Mouse (Mus musculus) liver, embryonic 13.5 days (tissue): ENCODE measurements around the gene Ap5b1. TPM values are rescaled to one million over a fixed set of nuclear protein-coding genes. Genes with fewer than 3 reads are reported as not detected.

Experiments used
- ATAC-seq: fragments of 200-750 bp; cut with Nextera tagmentation; 2 replicates; pipeline ENCODE4 v1.8.0; 2017; ENCODE audit warnings: low read depth, mild to moderate bottlenecking, moderate number of reproducible peaks, moderate library complexity
- DNase-seq: peaks from one replicate; pipeline ENCODE4 v3.0.0; 2022
- H3K27ac ChIP-seq: fragments of 300-500 bp; sonication (generic); 2 replicates; pipeline ENCODE4 v1.5.1; 2015; ENCODE audit warnings: moderate library complexity, mild to moderate bottlenecking, inconsistent platforms
- H3K27me3 ChIP-seq: fragments of 300-500 bp; sonication (generic); 2 replicates; pipeline ENCODE4 v1.6.1; 2015; ENCODE audit warnings: mild to moderate bottlenecking, inconsistent platforms
- H3K36me3 ChIP-seq: fragments of 300-500 bp; sonication (generic); 2 replicates; pipeline ENCODE4 v1.6.1; 2015; ENCODE audit warnings: mild to moderate bottlenecking, inconsistent platforms
- H3K4me1 ChIP-seq: fragments of 300-500 bp; sonication (generic); replicated peaks from 2 replicates; pipeline ENCODE4 v1.6.1; 2015; ENCODE audit warnings: inconsistent platforms
- H3K4me2 ChIP-seq: fragments of 300-500 bp; sonication (generic); 2 replicates; pipeline ENCODE4 v1.6.1; 2015; ENCODE audit warnings: inconsistent platforms, mild to moderate bottlenecking, moderate library complexity
- H3K4me3 ChIP-seq: fragments of 300-500 bp; sonication (generic); replicated peaks from 2 replicates; pipeline ENCODE4 v1.5.1; 2015; ENCODE audit warnings: mild to moderate bottlenecking, inconsistent platforms
- H3K9ac ChIP-seq: fragments of 300-500 bp; sonication (generic); 2 replicates; pipeline ENCODE4 v1.6.1; 2015; ENCODE audit warnings: mild to moderate bottlenecking, inconsistent platforms
- H3K9me3 ChIP-seq: fragments of 300-500 bp; sonication (generic); replicated peaks from 2 replicates; pipeline ENCODE4 v1.6.1; 2016; ENCODE audit warnings: inconsistent platforms
- WGBS: fragments of 180-500 bp; shearing (Covaris S2); methylation state at CpG from one replicate; pipeline ENCODE4 v1.1.7; 2015; ENCODE audit not compliant: insufficient replicate concordance; 5-methylcytosine and 5-hydroxymethylcytosine counted together
- polyA plus RNA-seq: library from polyadenylated mRNA; unstranded; fragments of >200 nt; fragmentation: Nextera tagmentation; extraction: Ambion mirVana; gene quantifications from 2 replicates; pipeline ENCODE4 v1.2.1, GENCODE M21; 2015

Ap5b1 gene
- polyA plus RNA-seq, 1 experiment from 2014 or later = 2.3 TPM

GRCm38 (mm10) chr19:5554212-5554611, 13.6 kb upstream of the Ap5b1 start:
- Histone ChIP-seq H3K4me1 (peaks cover under 1% of the 10 kb centered on the region; the same call in 1 of the 2 replicates), H3K9me3 (no peaks in the 10 kb centered on the region), H3K36me3 (no peaks in the 10 kb centered on the region), H3K27ac (no peak overlapping the region), H3K27me3 (peaks cover 53% of the 10 kb centered on the region), H3K9ac (no peak overlapping the region), H3K4me2 (no peak overlapping the region), H3K4me3 (no peak overlapping the region)
- DNase-seq (no peak), ATAC-seq (no peak)
- 75% methylated on average over 14 of the region's 14 CpGs for WGBS

GRCm38 (mm10) chr19:5558169-5558568, 9.7 kb upstream of the Ap5b1 start:
- ATAC-seq (no peak), DNase-seq (no peak)
- Histone ChIP-seq H3K4me2 (no peak overlapping the region), H3K9ac (no peak overlapping the region), H3K4me1 (peaks cover 21% of the 10 kb centered on the region), H3K36me3 (no peaks in the 10 kb centered on the region), H3K27ac (no peak overlapping the region), H3K9me3 (no peaks in the 10 kb centered on the region), H3K4me3 (no peak overlapping the region), H3K27me3 (peaks cover 90% of the 10 kb centered on the region)
- WGBS = 43% methylated on average over 7 of the region's 7 CpGs

- H3K27me3 ChIP-seq = peaks cover 96% of the 10 kb centered on the region
- H3K9ac ChIP-seq = no peak overlapping the region
- H3K9me3 ChIP-seq = no peaks in the 10 kb centered on the region
- DNase-seq = no peak
- peaks cover 21% of the 10 kb centered on the region for H3K4me1 ChIP-seq
- WGBS = 60% methylated on average over 8 of the region's 8 CpGs
- H3K4me3 ChIP-seq = no peak overlapping the region
- H3K4me2 ChIP-seq = no peak overlapping the region
- H3K27ac ChIP-seq = no peak overlapping the region
- ATAC-seq = no peak
- no peaks in the 10 kb centered on the region for H3K36me3 ChIP-seq
These were observed 9.1 kb upstream of the Ap5b1 start for GRCm38 (mm10) chr19:5558770-5559169.

GRCm38 (mm10) chr19:5559229-5559628, 8.6 kb upstream of the Ap5b1 start:
- H3K9ac ChIP-seq = no peak overlapping the region
- no peaks in the 10 kb centered on the region for H3K9me3 ChIP-seq
- H3K4me3 ChIP-seq = no peak overlapping the region
- no peak overlapping the region for H3K4me2 ChIP-seq
- H3K4me1 ChIP-seq = peaks cover 21% of the 10 kb centered on the region
- H3K27me3 ChIP-seq = peaks cover 99% of the 10 kb centered on the region
- H3K36me3 ChIP-seq = no peaks in the 10 kb centered on the region
- WGBS = 26% methylated on average over 8 of the region's 8 CpGs
- no peak overlapping the region for H3K27ac ChIP-seq
- ATAC-seq = no peak
- no peak for DNase-seq

GRCm38 (mm10) chr19:5559631-5560456, 8.0 kb upstream of the Ap5b1 start:
- ATAC-seq (no peak), DNase-seq (no peak)
- Histone ChIP-seq H3K9ac (no peak overlapping the region), H3K4me3 (peak overlapping the region; percentile 39), H3K9me3 (no peaks in the 10 kb centered on the region), H3K27ac (no peak overlapping the region), H3K4me1 (peaks cover 21% of the 10 kb centered on the region), H3K36me3 (no peaks in the 10 kb centered on the region), H3K27me3 (peaks cover 100% of the 10 kb centered on the region), H3K4me2 (peak overlapping the region; percentile 57)
- 2% methylated on average over 69 of the region's 69 CpGs for WGBS

GRCm38 (mm10) chr19:5560457-5561041, 7.3 kb upstream of the Ap5b1 start, which contains the start of gene Ovol1:
Gene Ovol1 (minus strand): TSS chr19:5560646.
- Histone ChIP-seq H3K27me3 (peaks cover 100% of the 10 kb centered on the region), H3K4me3 (peak within 1 kb of the TSS; percentile 39), H3K9me3 (no peaks in the 10 kb centered on the region), H3K4me2 (peak within 1 kb of the TSS; percentile 57), H3K27ac (no peak within 1 kb of the TSS), H3K36me3 (no peaks in the 10 kb centered on the region), H3K9ac (no peak within 1 kb of the TSS), H3K4me1 (peaks cover 21% of the 10 kb centered on the region)
- WGBS = 3% methylated on average over 57 of the region's 57 CpGs
- no peak for ATAC-seq
- DNase-seq = no peak

- 22% methylated on average over 10 of the region's 10 CpGs for WGBS
- Histone ChIP-seq H3K4me3 (peak overlapping the region; percentile 39; the same call in 1 of the 2 replicates), H3K4me2 (peak overlapping the region; percentile 57; the same call in 1 of the 2 replicates), H3K27ac (no peak overlapping the region), H3K9ac (no peak overlapping the region), H3K4me1 (peaks cover 23% of the 10 kb centered on the region), H3K27me3 (peaks cover 100% of the 10 kb centered on the region), H3K9me3 (no peaks in the 10 kb centered on the region), H3K36me3 (no peaks in the 10 kb centered on the region)
- DNase-seq (no peak), ATAC-seq (no peak)
These were observed 6.5 kb upstream of the Ap5b1 start for GRCm38 (mm10) chr19:5561252-5561790.

GRCm38 (mm10) chr19:5561886-5562285, 5.9 kb upstream of the Ap5b1 start:
- Histone ChIP-seq H3K9me3 (no peaks in the 10 kb centered on the region), H3K36me3 (no peaks in the 10 kb centered on the region), H3K4me1 (peaks cover 28% of the 10 kb centered on the region), H3K4me2 (no peak overlapping the region), H3K27me3 (peaks cover 100% of the 10 kb centered on the region), H3K27ac (no peak overlapping the region), H3K9ac (no peak overlapping the region), H3K4me3 (no peak overlapping the region)
- WGBS = 44% methylated on average over 3 of the region's 3 CpGs
- DNase-seq (no peak), ATAC-seq (no peak)

GRCm38 (mm10) chr19:5562776-5563175, 5.0 kb upstream of the Ap5b1 start:
- H3K27ac ChIP-seq = no peak overlapping the region
- peaks cover 94% of the 10 kb centered on the region for H3K27me3 ChIP-seq
- H3K4me2 ChIP-seq = no peak overlapping the region
- no peak overlapping the region for H3K4me3 ChIP-seq
- 77% methylated on average over 10 of the region's 10 CpGs for WGBS
- ATAC-seq = no peak
- H3K4me1 ChIP-seq = peaks cover 36% of the 10 kb centered on the region
- H3K9me3 ChIP-seq = no peaks in the 10 kb centered on the region
- H3K36me3 ChIP-seq = no peaks in the 10 kb centered on the region
- no peak overlapping the region for H3K9ac ChIP-seq
- no peak for DNase-seq

- no peak for DNase-seq
- Histone ChIP-seq H3K27me3 (peaks cover 59% of the 10 kb centered on the region), H3K4me2 (peak overlapping the region; percentile 99), H3K27ac (no peak overlapping the region), H3K9ac (0 out of 2 replicates have a peak overlapping the region, but pooled peaks have one; percentile 91), H3K9me3 (no peaks in the 10 kb centered on the region), H3K4me1 (peaks cover 41% of the 10 kb centered on the region), H3K4me3 (0 out of 2 replicates have a peak overlapping the region, but pooled peaks have one; percentile 85), H3K36me3 (peaks cover 23% of the 10 kb centered on the region)
- ATAC-seq = no peak
- WGBS = 54% methylated on average over 5 of the region's 5 CpGs
These were observed 1.5 kb upstream of the Ap5b1 start for GRCm38 (mm10) chr19:5566316-5566715.

- peak overlapping the region; percentile 85 for H3K4me3 ChIP-seq
- H3K36me3 ChIP-seq = peaks cover 25% of the 10 kb centered on the region
- H3K4me2 ChIP-seq = peak overlapping the region; percentile 99
- peak; percentile 48 for ATAC-seq
- H3K9me3 ChIP-seq = no peaks in the 10 kb centered on the region
- peak overlapping the region; percentile 95 for H3K27ac ChIP-seq
- DNase-seq = no peak
- peak overlapping the region; percentile 91 for H3K9ac ChIP-seq
- 2% methylated on average over 26 of the region's 26 CpGs for WGBS
- H3K27me3 ChIP-seq = peaks cover 51% of the 10 kb centered on the region
- H3K4me1 ChIP-seq = peaks cover 41% of the 10 kb centered on the region
These were observed 668 bp upstream of the Ap5b1 start for GRCm38 (mm10) chr19:5567180-5567533.
